Mouse (Mus musculus) c-Kit-positive CD71-negative TER-119-negative erythroid progenitor cells, embryonic 14.5 days (primary cell): ENCODE data around the gene Fbxw24.
A peak's percentile ranks its signal among the peaks of the same experiment; 100 is the strongest.
"Not testable (repeated sequence)": the region's sequence is repeated elsewhere in the genome, so short reads cannot be mapped to it uniquely, and the experiment has no call there.

Source experiments
- DNase-seq: peaks from one replicate; pipeline ENCODE4 v3.0.0-alpha.2; 2013; ENCODE audit warnings: low read depth

Gene Fbxw24

DNA sequence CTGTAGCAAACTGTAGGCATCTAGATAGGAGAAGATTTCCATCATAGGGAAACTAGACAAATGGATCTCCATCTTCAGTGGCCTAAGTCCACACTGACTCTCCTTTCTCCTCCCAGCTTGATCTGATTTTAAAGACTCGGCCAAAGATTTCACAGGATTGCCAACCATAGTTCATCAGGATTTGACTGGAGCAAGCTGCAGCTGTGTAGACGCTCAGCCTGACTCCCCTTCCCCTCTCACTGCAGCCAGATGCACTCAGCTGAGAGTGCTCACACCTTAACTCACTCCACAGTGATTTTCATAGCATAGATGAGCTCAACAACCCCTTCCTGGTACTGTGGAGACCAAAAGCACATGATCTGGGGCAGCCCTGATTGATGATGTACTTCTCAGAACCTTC lies at the start of gene Fbxw24:
TSS of gene Fbxw24 (minus strand) at position 101 of the 400 bp plus-strand sequence.
- not testable (repeated sequence) for DNase-seq

DNA sequence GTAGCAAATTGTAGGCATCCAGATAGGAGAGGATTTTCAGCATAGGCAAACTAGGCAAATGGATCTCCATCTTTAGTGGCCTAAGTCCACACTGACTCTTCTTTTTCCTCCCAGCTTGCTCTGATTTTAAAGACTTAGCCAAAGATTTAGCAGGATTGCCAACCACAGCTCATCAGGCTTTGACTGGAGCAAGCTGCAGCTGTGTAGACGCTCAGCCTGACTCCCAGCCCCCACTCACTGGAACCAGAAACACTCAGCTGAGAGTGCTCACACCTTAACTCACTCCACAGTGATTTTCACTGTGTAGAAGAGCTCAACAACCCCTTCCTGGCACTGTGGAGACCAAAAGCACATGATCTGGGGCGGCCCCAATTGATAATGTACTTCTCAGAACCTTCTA lies 38.7 kb upstream of the Fbxw24 start, which contains the start of gene Fbxw25:
TSS of gene Fbxw25 (minus strand) at position 101 of the 400 bp plus-strand sequence.
- DNase-seq = not testable (repeated sequence)

DNA sequence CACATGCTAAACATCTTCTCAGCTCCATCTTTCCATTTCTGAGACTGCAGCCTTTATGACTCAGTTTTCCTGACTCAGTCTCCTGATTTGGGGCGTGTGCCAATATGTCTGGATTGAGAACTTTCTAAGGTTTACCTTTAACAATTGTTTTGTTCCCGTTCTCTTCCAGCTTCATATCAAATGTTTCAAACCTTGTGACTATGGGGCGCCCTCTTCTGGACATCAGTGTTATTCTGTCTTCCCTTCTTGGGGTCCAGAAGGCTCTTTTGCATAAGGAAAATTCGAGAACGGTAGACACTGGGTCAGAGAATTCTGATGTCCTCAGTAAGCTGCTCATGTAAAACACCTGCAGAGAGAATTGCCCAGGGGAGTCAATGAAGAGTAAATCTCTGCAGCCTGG lies 19.0 kb downstream of the Fbxw24 start:
- DNase-seq = peak; percentile 3

DNA sequence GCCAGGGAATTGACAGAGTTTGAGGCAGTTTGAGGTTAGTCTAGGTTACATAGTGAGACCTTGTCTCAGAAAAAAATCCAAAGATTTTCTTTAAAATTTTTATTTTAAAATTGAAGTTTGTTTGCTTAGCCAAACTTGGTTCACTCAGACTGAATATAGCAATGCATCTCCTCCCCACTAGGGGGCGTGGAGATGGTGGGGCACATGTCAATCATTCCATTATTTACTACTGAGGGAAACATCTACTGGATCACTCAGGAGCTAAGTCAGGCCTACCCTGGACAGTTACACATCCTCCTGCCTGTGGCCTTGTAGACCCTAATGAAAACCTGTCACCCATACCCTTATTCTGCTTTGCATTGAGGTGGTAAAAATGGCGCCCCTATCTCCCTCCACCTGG lies 23.7 kb downstream of the Fbxw24 start:
- not testable (repeated sequence) for DNase-seq

DNA sequence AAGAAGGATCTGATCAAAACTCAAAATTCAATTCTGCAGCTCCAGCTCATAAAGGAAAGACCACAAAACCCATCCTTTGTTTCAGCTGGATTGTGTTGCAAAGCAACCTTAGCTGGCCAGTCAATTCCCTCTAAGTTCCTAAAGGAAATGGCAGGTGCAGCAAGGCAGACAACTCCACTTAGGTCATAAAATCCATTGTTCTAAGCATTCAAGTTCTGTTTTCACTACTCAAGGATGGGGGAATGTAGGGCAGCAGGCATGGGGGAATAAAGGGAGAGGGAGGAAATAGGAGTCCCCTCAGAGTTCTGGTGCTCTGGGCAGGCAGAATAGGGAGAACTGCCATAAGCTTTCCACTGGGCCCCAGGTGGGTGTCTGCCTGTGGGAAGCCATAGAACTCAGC lies 28.6 kb downstream of the Fbxw24 start:
- DNase-seq = no peak

DNA sequence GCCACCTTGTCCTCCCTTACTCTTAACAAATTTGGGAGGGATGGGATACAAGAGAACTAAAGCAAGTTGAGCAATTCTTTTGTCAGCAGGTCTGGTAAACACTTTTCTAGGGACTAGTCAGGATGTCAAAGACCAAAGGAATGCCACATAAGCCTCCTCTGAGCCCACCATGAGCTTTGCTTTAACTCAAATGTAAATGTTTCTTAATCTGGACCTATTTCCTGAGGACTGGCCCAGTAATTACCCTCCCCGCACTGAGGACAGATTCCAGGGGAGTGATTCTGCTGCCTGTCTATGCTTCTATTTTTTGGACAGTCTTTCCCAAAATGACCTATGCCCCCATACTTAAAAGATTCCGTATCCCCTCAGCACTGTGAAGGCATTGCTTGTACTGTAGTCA lies 31.0 kb downstream of the Fbxw24 start:
- DNase-seq = no peak

DNA sequence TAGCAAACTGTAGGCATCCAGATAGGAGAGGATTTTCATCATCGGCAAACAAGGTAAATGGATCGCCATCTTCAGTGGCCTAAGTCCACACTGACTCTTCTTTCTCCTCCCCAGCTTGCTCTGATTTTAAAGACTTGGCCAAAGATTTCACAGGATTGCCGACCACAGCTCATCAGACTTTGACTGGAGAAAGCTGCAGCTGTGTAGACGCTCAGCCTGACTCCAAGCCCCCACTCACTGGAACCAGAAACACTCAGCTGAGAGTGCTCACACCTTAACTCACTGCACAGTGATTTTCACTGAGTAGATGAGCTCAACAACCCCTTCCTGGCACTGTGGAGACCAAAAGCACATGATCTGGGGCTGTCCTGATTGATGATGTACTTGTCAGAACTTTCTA lies 57.7 kb downstream of the Fbxw24 start, which contains the start of gene Fbxw15:
TSS of gene Fbxw15 (minus strand) at position 101 of the 400 bp plus-strand sequence.
- DNase-seq = not testable (repeated sequence)

DNA sequence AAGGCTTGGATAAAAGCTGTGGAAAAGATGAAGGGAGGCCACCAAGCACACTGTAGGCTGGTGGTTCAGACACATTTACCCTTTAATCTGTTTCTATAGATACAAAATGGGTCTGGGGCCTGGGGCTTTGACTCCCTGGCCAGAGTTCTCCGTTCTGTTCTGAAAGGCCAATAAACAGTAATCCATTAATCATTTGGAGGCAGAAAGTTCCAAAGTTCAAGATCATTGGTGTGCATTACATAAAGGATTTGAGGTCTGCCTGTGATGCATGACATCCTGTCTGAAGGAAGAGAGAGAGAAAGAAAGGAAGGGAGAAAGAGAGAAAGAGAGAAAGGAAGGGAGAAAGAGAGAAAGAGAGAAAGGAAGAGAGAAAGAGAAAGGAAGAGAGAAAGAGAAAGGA lies 60.3 kb downstream of the Fbxw24 start:
- no peak for DNase-seq

DNA sequence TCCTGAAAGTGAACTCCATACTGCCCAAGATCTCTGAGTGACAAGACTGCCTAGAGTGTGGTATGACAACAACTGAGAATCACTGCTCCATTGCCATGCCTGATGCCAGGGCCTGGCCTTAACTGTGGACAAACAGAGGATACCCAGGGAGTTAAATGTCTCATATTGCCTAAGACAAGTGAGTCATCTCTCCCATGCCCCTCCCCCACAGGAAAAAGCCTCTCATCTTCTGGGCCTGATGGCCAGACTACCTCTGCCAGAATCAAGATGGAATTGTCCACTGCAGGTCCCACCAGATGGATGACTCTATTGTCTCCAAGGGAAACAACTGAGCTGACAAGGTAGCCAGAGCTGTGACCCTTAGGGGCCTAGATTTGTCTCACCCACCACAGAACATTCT lies 63.8 kb downstream of the Fbxw24 start:
- DNase-seq = not testable (repeated sequence)

DNA sequence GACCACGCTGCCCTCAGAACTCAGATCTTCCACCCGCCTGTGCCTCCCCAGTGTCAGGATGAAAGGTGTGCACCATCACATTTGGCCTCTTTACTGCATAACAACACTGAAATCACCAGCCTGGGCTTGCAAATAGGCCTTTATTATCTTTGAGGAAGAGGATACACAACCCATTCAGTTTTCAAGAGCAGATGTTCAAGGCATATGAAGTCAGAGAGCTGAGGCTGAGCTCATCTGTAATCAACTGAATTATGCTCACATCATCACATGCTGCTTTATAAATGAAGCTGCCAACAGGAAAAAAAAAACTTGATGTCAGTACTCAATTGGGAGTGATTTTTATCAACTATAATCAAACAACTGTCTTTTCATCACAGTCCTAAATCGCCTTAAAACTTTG lies 73.4 kb downstream of the Fbxw24 start:
- DNase-seq = no peak
